Mouse (Mus musculus) megakaryocyte, embryonic 14.5 days (primary cell): ENCODE data around the gene Gm20662.

ENCODE experiments used
- FLI1 ChIP-seq: IDR thresholded peaks from 2 replicates; pipeline ENCODE4 v1.6.1; 2012; ENCODE audit warnings: low read length, inconsistent platforms, mixed read lengths
- GATA1 ChIP-seq: IDR thresholded peaks from 3 replicates; pipeline ENCODE4 v1.6.1; 2012; ENCODE audit warnings: mixed read lengths, low read length, inconsistent platforms, borderline replicate concordance

GRCm38 (mm10) chr9:108082988-108083431, 86.9 kb downstream of the Gm20662 start, which contains the start of gene Rnf123:
- TF ChIP-seq GATA1: no peak
- TF ChIP-seq FLI1: no peak
